Mouse (Mus musculus) liver, postnatal 0 days (tissue): Measurements from ENCODE around the gene Ccdc9b. TPM values are rescaled to one million over a fixed set of nuclear protein-coding genes. Genes with fewer than 3 reads are reported as not detected.

ENCODE experiments used
- ATAC-seq: fragments of 200-750 bp; cut with Nextera tagmentation; 2 replicates; pipeline ENCODE4 v1.8.0; 2017; ENCODE audit warnings: mild to moderate bottlenecking, moderate library complexity
- DNase-seq: peaks from one replicate; pipeline ENCODE4 v3.0.0-alpha.2; 2016
- H3K27ac ChIP-seq: fragments of 300-500 bp; sonication (generic); 2 replicates; pipeline ENCODE4 v1.5.1; 2014; ENCODE audit warnings: antibody characterized with exemption, moderate library complexity, mild to moderate bottlenecking, low read depth
- H3K27me3 ChIP-seq: fragments of 300-500 bp; sonication (generic); 2 replicates; pipeline ENCODE4 v1.6.1; 2014; ENCODE audit warnings: low read length, control low read depth, mixed read lengths; ENCODE audit not compliant: insufficient read depth
- H3K36me3 ChIP-seq: fragments of 300-500 bp; sonication (generic); replicated peaks from 2 replicates; pipeline ENCODE4 v1.6.1; 2014; ENCODE audit warnings: mild to moderate bottlenecking, control low read depth, low read length, moderate library complexity, mixed read lengths; ENCODE audit not compliant: insufficient read depth
- H3K4me1 ChIP-seq: fragments of 300-500 bp; sonication (generic); 2 replicates; pipeline ENCODE4 v1.6.1; 2014; ENCODE audit warnings: antibody characterized with exemption, mild to moderate bottlenecking, control low read depth; ENCODE audit not compliant: insufficient read depth
- H3K4me2 ChIP-seq: fragments of 300-500 bp; sonication (generic); 2 replicates; pipeline ENCODE4 v1.6.1; 2014; ENCODE audit warnings: low read depth, mild to moderate bottlenecking, low read length, moderate library complexity, mixed read lengths
- H3K4me3 ChIP-seq: fragments of 300-500 bp; sonication (generic); 2 replicates; pipeline ENCODE4 v1.5.1; 2014; ENCODE audit warnings: low read depth, low read length
- H3K9ac ChIP-seq: fragments of 300-500 bp; sonication (generic); replicated peaks from 2 replicates; pipeline ENCODE4 v1.6.1; 2014; ENCODE audit warnings: mild to moderate bottlenecking, moderate library complexity
- H3K9me3 ChIP-seq: fragments of 300-500 bp; sonication (generic); 2 replicates; pipeline ENCODE4 v1.6.1; 2016; ENCODE audit warnings: mild to moderate bottlenecking, control low read depth, low read length, mixed read lengths
- CTCF ChIP-seq: sonication (generic); IDR thresholded peaks from 2 replicates; pipeline ENCODE4 v1.5.1; 2016; ENCODE audit warnings: antibody characterized with exemption, low read depth
- EP300 ChIP-seq: IDR thresholded peaks from 2 replicates; pipeline ENCODE4 v1.6.1; 2016; ENCODE audit warnings: antibody characterized with exemption, low read depth, mild to moderate bottlenecking
- WGBS: fragments of 180-500 bp; shearing (Covaris S2); extraction: QIAGEN DNeasy Blood & Tissue Kit; methylation state at CpG from one replicate; pipeline ENCODE4 v1.1.7; 2014; ENCODE audit not compliant: insufficient replicate concordance; 5-methylcytosine and 5-hydroxymethylcytosine counted together
- polyA plus RNA-seq: library from polyadenylated mRNA; unstranded; fragments of >200 nt; fragmentation: Nextera tagmentation; extraction: Ambion mirVana; gene quantifications from 2 replicates; pipeline ENCODE4 v1.2.1, GENCODE M21; 2015

Gene Ccdc9b
- polyA plus RNA-seq, 1 experiment from 2014 or later, result 0.52 TPM

- Histone ChIP-seq H3K9ac (no peak overlapping the region), H3K9me3 (no peaks in the 10 kb centered on the region), H3K4me2 (no peak overlapping the region), H3K36me3 (no peaks in the 10 kb centered on the region), H3K27me3 (0 out of 2 replicates have a peak, but pooled peaks cover 14% of the 10 kb centered on the region), H3K27ac (peak overlapping the region; percentile 77), H3K4me1 (peaks cover 37% of the 10 kb centered on the region), H3K4me3 (no peak overlapping the region)
- WGBS, result 64% methylated on average over 7 of the region's 7 CpGs
- no peak for TF ChIP-seq CTCF
- no peak for TF ChIP-seq EP300
- ATAC-seq (no peak), DNase-seq (no peak)
Observed at GRCm38 (mm10) chr2:118763469-118763868, 1.0 kb upstream of the Ccdc9b start.

GRCm38 (mm10) chr2:118762784-118763148, 305 bp upstream of the Ccdc9b start:
- peak overlapping the region; percentile 77 for H3K27ac ChIP-seq
- H3K36me3 ChIP-seq, result no peaks in the 10 kb centered on the region
- peak overlapping the region; percentile 60 for H3K9ac ChIP-seq
- peaks cover 37% of the 10 kb centered on the region for H3K4me1 ChIP-seq
- H3K27me3 ChIP-seq, result 0 out of 2 replicates have a peak, but pooled peaks cover 14% of the 10 kb centered on the region
- TF ChIP-seq CTCF (no peak), EP300 (no peak)
- DNase-seq, result no peak
- H3K9me3 ChIP-seq, result no peaks in the 10 kb centered on the region
- H3K4me3 ChIP-seq, result peak overlapping the region; percentile 32
- 18% methylated on average over 10 of the region's 10 CpGs for WGBS
- H3K4me2 ChIP-seq, result peak overlapping the region; percentile 75
- ATAC-seq, result peak; percentile 65

GRCm38 (mm10) chr2:118761358-118761757, 1.1 kb downstream of the Ccdc9b start:
- Histone ChIP-seq H3K27ac (no peak overlapping the region), H3K4me1 (peaks cover 37% of the 10 kb centered on the region), H3K9me3 (no peaks in the 10 kb centered on the region), H3K36me3 (no peaks in the 10 kb centered on the region), H3K4me3 (peak overlapping the region; percentile 32; the same call in 1 of the 2 replicates), H3K9ac (no peak overlapping the region), H3K4me2 (peak overlapping the region; percentile 75), H3K27me3 (0 out of 2 replicates have a peak, but pooled peaks cover 14% of the 10 kb centered on the region)
- TF ChIP-seq CTCF (peak; percentile 49), EP300 (no peak)
- WGBS, result 85% methylated on average over 12 of the region's 12 CpGs
- ATAC-seq (no peak), DNase-seq (no peak)

GRCm38 (mm10) chr2:118760311-118761025, 2.0 kb downstream of the Ccdc9b start:
- Histone ChIP-seq H3K27ac (no peak overlapping the region), H3K36me3 (no peaks in the 10 kb centered on the region), H3K4me3 (no peak overlapping the region), H3K27me3 (0 out of 2 replicates have a peak, but pooled peaks cover 14% of the 10 kb centered on the region), H3K4me1 (peaks cover 37% of the 10 kb centered on the region), H3K4me2 (0 out of 2 replicates have a peak overlapping the region, but pooled peaks have one; percentile 75), H3K9me3 (no peaks in the 10 kb centered on the region), H3K9ac (no peak overlapping the region)
- no peak for ATAC-seq
- DNase-seq, result no peak
- WGBS, result 83% methylated on average over 11 of the region's 11 CpGs
- no peak for TF ChIP-seq EP300
- no peak for TF ChIP-seq CTCF

GRCm38 (mm10) chr2:118759828-118760227, 2.6 kb downstream of the Ccdc9b start:
- Histone ChIP-seq H3K4me2 (no peak overlapping the region), H3K27ac (no peak overlapping the region), H3K4me1 (peaks cover 37% of the 10 kb centered on the region), H3K36me3 (no peaks in the 10 kb centered on the region), H3K4me3 (no peak overlapping the region), H3K9me3 (no peaks in the 10 kb centered on the region), H3K27me3 (0 out of 2 replicates have a peak, but pooled peaks cover 14% of the 10 kb centered on the region), H3K9ac (no peak overlapping the region)
- ATAC-seq, result peak; percentile 32; the same call in 1 of the 2 replicates
- 9% methylated on average over 8 of the region's 8 CpGs for WGBS
- peak; percentile 82 for DNase-seq
- TF ChIP-seq CTCF (peak; percentile 91), EP300 (no peak)

GRCm38 (mm10) chr2:118756103-118756502, 6.4 kb downstream of the Ccdc9b start:
- H3K4me1 ChIP-seq, result peaks cover 19% of the 10 kb centered on the region
- H3K9me3 ChIP-seq, result no peaks in the 10 kb centered on the region
- ATAC-seq (peak; percentile 43; the same call in 1 of the 2 replicates), DNase-seq (no peak)
- 0 out of 2 replicates have a peak, but pooled peaks cover 8% of the 10 kb centered on the region for H3K27me3 ChIP-seq
- TF ChIP-seq CTCF (no peak), EP300 (peak; percentile 29; the same call in 1 of the 2 replicates)
- H3K36me3 ChIP-seq, result no peaks in the 10 kb centered on the region
- no peak overlapping the region for H3K4me2 ChIP-seq
- peak overlapping the region; percentile 34; the same call in 1 of the 2 replicates for H3K27ac ChIP-seq
- no peak overlapping the region for H3K4me3 ChIP-seq
- no peak overlapping the region for H3K9ac ChIP-seq
- 51% methylated on average over 4 of the region's 4 CpGs for WGBS
